Mouse (Mus musculus): ENCODE measurements around the gene Nln.

Gene Nln

GRCm38 (mm10) chr13:104045108-104045507 is 64.3 kb downstream of the Nln start:
- no peak for DNase-seq (ENCODE audit: low read depth in 1 of 2, low spot score in 2 of 2)

DNA sequence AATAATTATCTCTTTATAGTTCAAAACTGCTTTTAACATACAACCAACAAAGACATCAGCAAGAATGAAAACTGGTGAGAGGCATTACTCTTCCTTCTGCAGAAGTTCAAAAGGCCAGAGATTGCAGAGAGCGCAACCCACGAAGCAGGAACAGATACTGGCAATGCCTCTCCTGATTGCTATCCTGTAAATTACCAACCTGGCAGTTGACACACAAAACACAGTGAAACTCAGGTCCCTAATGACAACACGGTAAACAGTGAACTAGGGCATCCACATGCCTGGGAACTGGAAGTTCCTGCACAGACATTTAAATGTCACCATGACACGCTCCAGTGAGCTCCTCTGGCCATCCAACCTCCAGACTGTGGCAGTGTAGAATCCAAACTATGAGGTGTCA is 65.1 kb downstream of the Nln start:
- DNase-seq (ENCODE audit: low read depth in 1 of 2, low spot score in 2 of 2), result no peak

DNA sequence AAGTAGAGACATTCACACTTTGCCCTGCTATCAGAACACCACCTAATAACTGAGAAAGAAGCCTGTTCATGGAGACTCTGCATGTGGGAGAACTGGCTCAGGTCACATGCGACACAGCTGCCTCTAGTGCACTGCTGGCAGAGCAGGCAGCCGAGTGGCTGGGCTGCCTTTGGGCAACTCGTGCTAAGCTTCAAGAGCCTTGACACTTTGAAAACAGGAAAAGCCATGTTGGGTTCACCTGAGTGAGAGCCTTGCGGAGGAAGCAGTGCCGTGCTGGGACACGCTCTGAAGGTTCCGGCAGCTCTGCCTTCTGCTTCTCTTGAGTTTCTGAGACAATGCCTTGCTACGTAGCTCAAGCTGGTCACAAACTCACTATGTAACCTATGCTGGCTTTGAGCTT is 66.7 kb downstream of the Nln start:
- no peak for DNase-seq (ENCODE audit: low read depth in 1 of 2, low spot score in 2 of 2)

DNA sequence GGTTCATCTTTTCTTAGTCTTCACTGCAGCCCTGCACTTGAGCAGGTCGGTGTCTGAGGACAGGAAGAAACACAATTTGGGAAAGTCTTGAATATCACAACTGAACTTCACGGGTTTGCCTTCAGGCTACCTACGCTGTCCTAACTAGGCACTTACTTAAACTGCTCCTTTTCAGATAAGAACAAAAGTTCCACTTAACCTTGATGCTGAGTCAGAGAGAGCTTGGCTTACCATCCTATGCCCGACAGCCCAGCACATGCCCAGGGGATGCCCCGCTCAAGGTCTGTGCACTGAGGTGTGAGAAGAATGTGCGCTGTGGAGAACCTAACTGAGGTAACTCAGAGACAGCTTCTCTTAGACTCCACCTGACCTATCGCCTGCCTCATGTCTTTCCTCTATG is 67.9 kb downstream of the Nln start:
- no peak for DNase-seq (ENCODE audit: low read depth in 1 of 2, low spot score in 2 of 2)

DNA sequence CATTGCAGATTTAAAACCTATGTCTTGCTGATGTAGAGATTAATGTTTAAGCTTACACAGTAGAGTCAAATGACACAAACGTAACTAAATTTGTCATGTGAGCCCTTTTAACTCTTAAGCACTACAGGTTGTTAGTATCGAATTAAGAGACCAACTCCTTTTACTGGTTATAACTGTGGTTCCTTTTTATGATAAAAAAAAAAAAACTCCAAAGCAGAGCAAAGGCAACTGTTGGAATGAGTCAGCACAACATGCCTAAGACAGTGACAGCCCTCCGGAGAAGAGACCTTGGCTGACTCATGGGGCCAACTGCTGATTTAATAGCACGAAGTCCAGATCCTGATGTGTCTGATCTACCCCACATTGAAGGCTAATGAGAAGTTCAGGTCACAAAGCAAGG is 68.5 kb downstream of the Nln start:
- no peak for DNase-seq (ENCODE audit: low read depth in 1 of 2, low spot score in 2 of 2)

DNA sequence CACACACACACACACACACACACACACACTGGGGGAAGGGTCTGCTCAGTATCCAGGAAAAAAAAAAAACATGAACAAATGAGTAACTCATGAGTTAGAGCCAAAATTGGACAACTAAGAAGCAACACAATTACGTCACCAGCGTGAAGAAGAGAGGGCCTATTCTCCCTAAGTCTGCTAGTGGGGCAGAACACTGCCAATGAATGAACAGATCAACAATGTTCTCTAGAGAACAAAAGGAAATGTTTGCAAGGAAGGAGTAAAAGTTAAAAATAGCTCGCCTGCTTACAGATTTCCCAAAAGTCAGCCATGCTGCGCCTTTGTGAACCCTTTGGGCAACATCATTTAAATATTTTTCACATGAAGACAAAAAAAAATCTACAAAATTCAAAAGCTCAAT is 69.6 kb downstream of the Nln start:
- no peak for DNase-seq (ENCODE audit: low read depth in 1 of 2, low spot score in 2 of 2)

DNA sequence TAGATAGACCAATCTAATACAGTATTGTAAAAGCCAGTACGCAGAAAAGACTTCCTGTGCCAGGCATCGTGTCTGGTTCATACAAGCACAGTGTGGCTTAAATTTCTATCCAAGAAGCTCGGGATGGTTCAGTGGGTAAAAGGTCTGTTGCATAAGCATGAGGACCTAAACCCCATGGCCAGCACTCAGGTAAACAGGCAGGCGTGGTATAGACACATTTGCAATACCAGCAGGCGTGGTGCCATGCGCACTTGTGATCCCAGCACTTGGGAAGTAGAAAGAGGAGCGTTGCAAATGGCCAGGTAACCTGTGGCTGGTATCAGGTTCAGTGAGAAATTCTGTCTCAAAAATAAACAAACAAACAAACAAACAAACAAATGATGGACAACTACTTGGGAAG is 70.5 kb downstream of the Nln start:
- DNase-seq (ENCODE audit: low read depth in 1 of 2, low spot score in 2 of 2), result no peak

DNA sequence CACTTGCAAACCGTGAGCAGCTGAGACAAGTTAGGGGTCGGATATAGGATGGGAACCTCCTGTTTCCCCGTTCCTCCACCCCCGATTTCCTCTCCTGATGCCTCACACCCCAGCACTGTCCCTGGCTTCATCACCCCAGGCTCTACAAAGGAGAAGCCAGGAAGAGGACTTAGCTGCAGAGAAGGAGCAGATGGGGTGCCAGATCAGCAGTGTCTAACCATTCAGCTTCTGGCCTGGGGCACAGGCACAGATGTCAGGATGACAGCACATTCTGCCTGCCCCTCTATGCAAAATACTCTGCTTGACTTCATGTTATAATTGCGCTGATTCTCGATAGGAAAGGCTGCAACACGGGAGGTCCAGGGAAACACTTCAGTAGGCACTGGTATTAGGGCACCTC is 71.1 kb downstream of the Nln start:
- DNase-seq (ENCODE audit: low read depth in 1 of 2, low spot score in 2 of 2), result no peak

- no peak for DNase-seq (ENCODE audit: low read depth in 1 of 2, low spot score in 2 of 2)
Measured at GRCm38 (mm10) chr13:104037531-104038290, 71.7 kb downstream of the Nln start.

DNA sequence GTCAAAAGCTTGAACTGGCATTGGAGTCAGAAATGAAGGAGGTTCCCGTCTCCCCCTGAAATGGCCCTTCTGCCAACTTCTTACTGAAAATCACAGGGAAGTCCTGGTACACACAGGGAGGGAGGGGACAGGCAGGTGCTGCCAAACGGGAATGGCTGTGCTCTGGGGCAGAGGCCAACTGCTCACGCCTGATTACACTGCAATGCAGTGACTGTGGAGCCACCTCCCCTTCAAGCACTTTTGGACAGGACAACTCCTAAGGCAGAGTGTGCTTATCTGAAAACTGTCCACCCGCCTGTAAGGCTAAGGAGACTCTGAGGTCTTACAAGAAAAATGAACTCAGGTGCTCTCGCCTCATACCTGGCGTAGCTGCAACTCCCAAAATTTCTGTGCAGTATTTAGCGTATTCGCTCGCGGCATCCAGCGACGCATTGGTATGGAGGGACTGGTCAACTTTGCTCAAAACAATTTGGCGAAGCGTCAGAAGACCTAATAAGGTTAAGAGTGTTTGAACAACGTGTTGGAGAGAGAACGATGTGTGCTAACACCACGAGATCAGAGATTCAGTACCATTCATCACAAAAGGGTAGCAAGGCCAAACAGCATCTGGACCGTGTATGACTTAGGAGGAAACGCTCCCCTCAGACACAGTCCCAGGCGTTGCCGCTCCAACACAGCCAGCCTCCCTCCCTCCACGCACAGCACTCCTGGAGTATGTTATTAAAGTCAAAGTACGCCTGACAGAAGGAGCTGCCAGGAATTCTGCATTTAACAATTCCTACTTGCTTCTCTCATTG is 72.7 kb downstream of the Nln start:
- no peak for DNase-seq (ENCODE audit: low read depth in 1 of 2, low spot score in 2 of 2)

DNA sequence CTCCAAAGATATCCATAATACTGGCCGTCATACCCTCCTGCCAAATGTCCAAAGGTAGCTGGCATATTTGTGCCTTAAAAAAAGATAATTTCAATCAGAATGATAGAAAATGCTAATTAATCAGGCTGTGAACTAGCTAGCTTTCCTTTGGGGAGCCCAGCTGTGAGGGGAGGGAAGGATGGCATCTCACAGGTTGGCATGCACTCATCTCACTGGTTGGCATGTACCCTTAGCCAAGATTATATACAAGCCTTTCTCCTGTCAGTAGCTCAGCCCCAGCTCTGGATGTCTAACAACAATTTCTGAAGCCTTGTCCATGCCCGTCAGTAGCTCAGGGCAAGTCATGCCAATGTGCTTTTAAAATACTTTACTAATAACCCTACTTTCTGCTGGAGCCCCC is 73.8 kb downstream of the Nln start:
- no peak for DNase-seq (ENCODE audit: low read depth in 1 of 2, low spot score in 2 of 2)

DNA sequence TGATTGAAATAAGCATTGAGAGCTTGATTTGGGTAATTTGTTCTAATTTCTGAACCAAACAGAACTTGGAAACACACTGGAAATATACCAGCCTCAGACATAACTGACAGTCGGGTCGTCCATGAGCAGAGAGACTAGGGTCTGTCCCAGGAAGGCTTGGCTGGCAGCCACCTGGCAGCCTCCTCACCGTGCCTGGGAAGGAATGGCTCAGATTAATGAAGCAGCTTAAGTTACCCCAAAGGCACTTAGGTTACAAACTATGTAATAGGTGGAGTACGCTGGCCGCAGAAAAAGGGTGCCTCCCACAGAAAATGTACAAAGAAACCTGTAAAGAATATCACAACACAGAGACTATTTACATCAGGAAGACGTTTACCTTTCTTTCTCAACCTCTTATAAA is 74.6 kb downstream of the Nln start:
- DNase-seq (ENCODE audit: low read depth in 1 of 2, low spot score in 2 of 2), result no peak

GRCm38 (mm10) chr13:104032620-104033133 is 76.7 kb downstream of the Nln start:
- DNase-seq (ENCODE audit: low read depth in 1 of 2, low spot score in 2 of 2), result no peak

GRCm38 (mm10) chr13:104031821-104032331 is 77.5 kb downstream of the Nln start:
- no peak for DNase-seq (ENCODE audit: low read depth in 1 of 2, low spot score in 2 of 2)

- DNase-seq (ENCODE audit: low read depth in 1 of 2, low spot score in 2 of 2), result no peak
Measured at GRCm38 (mm10) chr13:104030956-104031355, 78.5 kb downstream of the Nln start.

GRCm38 (mm10) chr13:104029511-104029910 is 79.9 kb downstream of the Nln start:
- DNase-seq (ENCODE audit: low read depth in 1 of 2, low spot score in 2 of 2), result no peak

- DNase-seq (ENCODE audit: low read depth in 1 of 2, low spot score in 2 of 2), result no peak
Measured at GRCm38 (mm10) chr13:104029089-104029488, 80.3 kb downstream of the Nln start.

GRCm38 (mm10) chr13:104026525-104026924 is 82.9 kb downstream of the Nln start:
- no peak for DNase-seq (ENCODE audit: low read depth in 1 of 2, low spot score in 2 of 2)

DNA sequence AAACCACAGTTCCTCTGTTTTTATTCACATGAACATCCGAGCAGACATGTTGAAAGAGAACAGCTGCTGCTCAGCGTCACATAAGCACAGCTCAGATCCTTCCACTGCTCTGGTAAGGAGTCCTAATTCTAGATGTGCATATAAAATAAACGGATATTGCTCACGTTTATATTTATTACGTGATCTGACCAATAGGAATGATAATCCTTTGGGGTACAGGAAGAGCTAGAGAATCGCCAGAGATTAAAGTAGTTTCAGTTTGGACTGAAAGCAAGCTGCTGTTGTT is 83.8 kb downstream of the Nln start:
- no peak for DNase-seq (ENCODE audit: low read depth in 1 of 2, low spot score in 2 of 2)

DNA sequence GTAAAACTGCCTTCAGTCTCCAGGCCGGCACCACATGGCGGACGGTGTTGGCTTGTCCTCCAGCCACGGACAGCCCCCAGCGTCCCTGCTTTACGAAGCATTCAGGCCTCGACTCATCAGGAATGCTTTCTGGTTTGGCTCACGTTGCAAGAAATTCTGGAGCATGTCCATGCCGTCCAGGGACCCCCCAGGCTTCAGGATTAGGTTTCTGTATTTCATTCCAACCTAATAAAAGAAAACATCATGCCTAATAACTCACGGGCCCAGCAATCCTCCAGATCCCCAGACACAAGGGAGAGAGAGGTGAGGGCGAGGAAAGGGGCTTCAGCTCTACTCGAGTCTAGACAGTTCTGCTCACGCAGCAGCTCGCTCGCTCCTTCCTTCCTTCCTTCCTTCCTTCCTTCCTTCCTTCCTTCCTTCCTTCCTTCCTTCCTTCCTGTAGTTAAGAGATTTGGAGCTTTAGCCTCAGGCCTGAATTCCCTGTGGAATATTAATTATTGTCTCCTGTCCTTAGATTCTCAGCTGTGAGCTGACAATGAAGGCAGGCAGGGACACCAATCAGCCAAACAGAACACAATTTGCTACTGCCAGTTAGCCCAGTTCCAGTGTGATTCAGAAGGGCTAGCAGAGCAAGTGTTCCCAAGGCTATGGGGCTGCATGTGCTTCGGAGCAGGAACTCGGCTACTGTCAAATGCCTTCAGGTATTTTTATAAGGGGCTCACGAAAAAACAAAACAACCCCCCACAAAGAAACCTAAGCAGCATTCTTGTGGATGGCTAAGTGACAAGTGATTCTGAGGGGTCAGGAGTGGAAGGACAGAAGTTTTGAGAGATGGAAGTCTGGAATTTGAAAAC is 84.3 kb downstream of the Nln start:
- DNase-seq (ENCODE audit: low read depth in 1 of 2, low spot score in 2 of 2), result no peak

- no peak for DNase-seq (ENCODE audit: low read depth in 1 of 2, low spot score in 2 of 2)
Measured at GRCm38 (mm10) chr13:104024275-104024674, 85.1 kb downstream of the Nln start.
